Mouse (Mus musculus): Measurements from ENCODE around the gene Olfr9. TPM values are rescaled to one million over a fixed set of nuclear protein-coding genes. Genes with fewer than 3 reads are reported as not detected.

Gene Olfr9
- polyA plus RNA-seq, 1 experiment from 2014 or later, result not detected

DNA sequence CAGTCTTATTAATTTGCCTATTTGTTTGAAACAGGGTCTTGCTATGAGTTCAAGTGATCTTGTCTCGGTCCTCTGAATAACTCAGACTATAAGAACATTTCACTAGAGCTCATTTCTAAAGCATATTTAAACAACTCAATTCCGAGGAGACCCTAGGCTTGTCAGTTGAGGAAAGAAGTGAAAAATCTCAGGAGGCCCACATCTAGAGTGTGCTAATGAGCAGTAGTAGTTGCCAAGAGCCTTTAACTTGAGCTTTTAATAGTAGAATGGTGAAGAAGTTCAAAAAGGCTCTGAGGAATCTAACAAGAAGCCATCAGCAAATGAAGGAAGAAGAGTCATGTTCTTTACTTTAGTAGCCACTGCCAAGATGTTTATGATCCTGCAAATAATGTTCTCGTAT, 50.6 kb downstream of the Olfr9 start, which contains the start of gene Olfr764-ps1:
Olfr764-ps1 (minus strand) TSS at position 101 of the 400 bp plus-strand sequence.
- H3K9me3 ChIP-seq (ENCODE audit: control insufficient read depth, low read length), result no peaks in the 10 kb centered on the region
- H3K4me2 ChIP-seq (ENCODE audit: low read depth, low read length), result no peak within 1 kb of the TSS
- H3K27ac ChIP-seq (ENCODE audit: low read length), result no peak within 1 kb of the TSS
- no peaks in the 10 kb centered on the region for H3K36me3 ChIP-seq (ENCODE audit: control insufficient read depth, insufficient read depth, low read length)
- WGBS, result 68% methylated on average over 3 of the region's 3 CpGs
- no peak for ATAC-seq (ENCODE audit: low read depth)
- H3K27me3 ChIP-seq (ENCODE audit: control insufficient read depth, insufficient read depth, low read depth, low read length), result no peaks in the 10 kb centered on the region
- H3K4me1 ChIP-seq (replicated peaks; ENCODE audit: control insufficient read depth, insufficient read depth, low read length), result no peaks in the 10 kb centered on the region
- H3K9ac ChIP-seq (ENCODE audit: low read length), result no peak within 1 kb of the TSS
- H3K4me3 ChIP-seq (ENCODE audit: low read length), result no peak within 1 kb of the TSS

Other genes with a start within 250 kb of the Olfr9 start
- gene Dgka, start 244.6 kb upstream of the Olfr9 start, polyA plus RNA-seq (2015; fragmentation: Nextera tagmentation; extraction: Ambion mirVana), result 12.2 and 13.9 TPM in 2 replicates
- gene Pym1, start 241.5 kb upstream of the Olfr9 start, polyA plus RNA-seq (2015; fragmentation: Nextera tagmentation; extraction: Ambion mirVana), result 32.7 and 35.1 TPM in 2 replicates
- gene Mmp19, start 198.5 kb upstream of the Olfr9 start, polyA plus RNA-seq (2015; fragmentation: Nextera tagmentation; extraction: Ambion mirVana), result 4.9 and 5.3 TPM in 2 replicates
- gene Dnajc14, start 185.4 kb upstream of the Olfr9 start, polyA plus RNA-seq (2015; fragmentation: Nextera tagmentation; extraction: Ambion mirVana), result 56.0 and 56.7 TPM in 2 replicates
- 18.2 and 18.4 TPM in 2 replicates for gene Tmem198b, start 185.1 kb upstream of the Olfr9 start, polyA plus RNA-seq (2015; fragmentation: Nextera tagmentation; extraction: Ambion mirVana)
- gene Sarnp, start 172.1 kb upstream of the Olfr9 start, polyA plus RNA-seq (2015; fragmentation: Nextera tagmentation; extraction: Ambion mirVana), result 186 and 212 TPM in 2 replicates
- gene Ormdl2, start 167.8 kb upstream of the Olfr9 start, polyA plus RNA-seq (2015; fragmentation: Nextera tagmentation; extraction: Ambion mirVana), result 76.6 and 86.4 TPM in 2 replicates
- gene Gdf11, start 97.7 kb upstream of the Olfr9 start, polyA plus RNA-seq (2015; fragmentation: Nextera tagmentation; extraction: Ambion mirVana), result 3.0 and 3.1 TPM in 2 replicates
- gene Cd63, start 88.4 kb upstream of the Olfr9 start, polyA plus RNA-seq (2015; fragmentation: Nextera tagmentation; extraction: Ambion mirVana), result 568 and 590 TPM in 2 replicates
- 16.0 and 24.8 TPM in 2 replicates for gene Rdh5, start 66.5 kb upstream of the Olfr9 start, polyA plus RNA-seq (2015; fragmentation: Nextera tagmentation; extraction: Ambion mirVana)
- 213 and 216 TPM in 2 replicates for gene Bloc1s1, start 65.4 kb upstream of the Olfr9 start, polyA plus RNA-seq (2015; fragmentation: Nextera tagmentation; extraction: Ambion mirVana)
- 8.5 and 12.2 TPM in 2 replicates for gene Itga7, start 55.6 kb upstream of the Olfr9 start, polyA plus RNA-seq (2015; fragmentation: Nextera tagmentation; extraction: Ambion mirVana)
- 0.20 and 0.23 TPM in 2 replicates for gene Mettl7b, start 28.4 kb upstream of the Olfr9 start, polyA plus RNA-seq (2015; fragmentation: Nextera tagmentation; extraction: Ambion mirVana)
- gene Olfr763, start 21.4 kb downstream of the Olfr9 start, polyA plus RNA-seq (2015; fragmentation: Nextera tagmentation; extraction: Ambion mirVana), result not detected in 2 replicates
- gene Olfr764-ps1, start 50.5 kb downstream of the Olfr9 start, polyA plus RNA-seq (2015; fragmentation: Nextera tagmentation; extraction: Ambion mirVana), result not detected in 2 replicates
- gene Olfr765, start 60.6 kb downstream of the Olfr9 start, polyA plus RNA-seq (2015; fragmentation: Nextera tagmentation; extraction: Ambion mirVana), result not detected in 2 replicates
- gene Olfr766-ps1, start 79.5 kb downstream of the Olfr9 start, polyA plus RNA-seq (2015; fragmentation: Nextera tagmentation; extraction: Ambion mirVana), result not detected in 2 replicates
- gene Olfr767, start 93.5 kb downstream of the Olfr9 start, polyA plus RNA-seq (2015; fragmentation: Nextera tagmentation; extraction: Ambion mirVana), result not detected in 2 replicates
- not detected in 2 replicates for gene Olfr768, start 109.9 kb downstream of the Olfr9 start, polyA plus RNA-seq (2015; fragmentation: Nextera tagmentation; extraction: Ambion mirVana)
- gene Olfr769, start 128.4 kb downstream of the Olfr9 start, polyA plus RNA-seq (2015; fragmentation: Nextera tagmentation; extraction: Ambion mirVana), result not detected in 2 replicates
- not detected in 2 replicates for gene Olfr770, start 149.6 kb downstream of the Olfr9 start, polyA plus RNA-seq (2015; fragmentation: Nextera tagmentation; extraction: Ambion mirVana)
- gene Olfr771, start 175.3 kb downstream of the Olfr9 start, polyA plus RNA-seq (2015; fragmentation: Nextera tagmentation; extraction: Ambion mirVana), result not detected in 2 replicates
- not detected in 2 replicates for gene Olfr772, start 188.5 kb downstream of the Olfr9 start, polyA plus RNA-seq (2015; fragmentation: Nextera tagmentation; extraction: Ambion mirVana)
- gene Olfr773, start 198.0 kb downstream of the Olfr9 start, polyA plus RNA-seq (2015; fragmentation: Nextera tagmentation; extraction: Ambion mirVana), result not detected in 2 replicates
- not detected in 2 replicates for gene Olfr774, start 246.8 kb downstream of the Olfr9 start, polyA plus RNA-seq (2015; fragmentation: Nextera tagmentation; extraction: Ambion mirVana)

All from lung, embryonic 16.5 days (tissue).